Mouse (Mus musculus) intestine, embryonic 14.5 days (tissue): ENCODE data around the gene Igfbp5. TPM values are rescaled to one million over a fixed set of nuclear protein-coding genes. Genes with fewer than 3 reads are reported as not detected.

Experiments
- ATAC-seq: fragments of 200-750 bp; cut with Nextera tagmentation; replicated peaks from 2 replicates; pipeline ENCODE4 v1.8.0; 2017; ENCODE audit warnings: low read depth, moderate number of reproducible peaks, moderate TSS enrichment, moderate library complexity; ENCODE audit not compliant: low FRiP score, low TSS enrichment
- DNase-seq: peaks from one replicate; pipeline ENCODE4 v3.0.0-alpha.2; 2018; ENCODE audit warnings: low spot score
- H3K27ac ChIP-seq: fragments of 300-500 bp; sonication (generic); 2 replicates; pipeline ENCODE4 v1.5.1; 2014; ENCODE audit warnings: low read depth, mild to moderate bottlenecking, control low read depth
- H3K27me3 ChIP-seq: fragments of 300-500 bp; sonication (generic); replicated peaks from 2 replicates; pipeline ENCODE4 v1.6.1; 2014; ENCODE audit warnings: low read length, control low read depth; ENCODE audit not compliant: control insufficient read depth, insufficient read depth
- H3K36me3 ChIP-seq: fragments of 300-500 bp; sonication (generic); 2 replicates; pipeline ENCODE4 v1.6.1; 2014; ENCODE audit warnings: low read length, control low read depth; ENCODE audit not compliant: control insufficient read depth, insufficient read depth
- H3K4me1 ChIP-seq: fragments of 300-500 bp; sonication (generic); replicated peaks from 2 replicates; pipeline ENCODE4 v1.6.1; 2014; ENCODE audit warnings: low read length, control low read depth, mixed read lengths; ENCODE audit not compliant: control insufficient read depth, insufficient read depth
- H3K4me2 ChIP-seq: fragments of 300-500 bp; sonication (generic); 2 replicates; pipeline ENCODE4 v1.6.1; 2014; ENCODE audit warnings: low read length
- H3K4me3 ChIP-seq: fragments of 300-500 bp; sonication (generic); 2 replicates; pipeline ENCODE4 v1.5.1; 2014; ENCODE audit warnings: low read depth, low read length, control low read depth, mixed read lengths
- H3K9ac ChIP-seq: fragments of 300-500 bp; sonication (generic); 2 replicates; pipeline ENCODE4 v1.6.1; 2014; ENCODE audit warnings: mild to moderate bottlenecking, low read length
- H3K9me3 ChIP-seq: fragments of 300-500 bp; sonication (generic); 2 replicates; pipeline ENCODE4 v1.6.1; 2016; ENCODE audit warnings: low read length, control low read depth; ENCODE audit not compliant: control insufficient read depth
- WGBS: fragments of 180-500 bp; shearing (Covaris S2); extraction: QIAGEN DNeasy Blood & Tissue Kit; methylation state at CpG from one replicate; pipeline ENCODE4 v1.1.7; 2014; 5-methylcytosine and 5-hydroxymethylcytosine counted together
- polyA plus RNA-seq: library from polyadenylated mRNA; unstranded; fragments of >200 nt; fragmentation: Nextera tagmentation; extraction: Ambion mirVana; gene quantifications from 2 replicates; pipeline ENCODE4 v1.2.1, GENCODE M21; 2014

The Igfbp5 gene
- 46.2 and 53.1 TPM in 2 replicates for polyA plus RNA-seq

- Histone ChIP-seq H3K36me3 (no peaks in the 10 kb centered on the region), H3K4me3 (peak within 1 kb of the TSS; percentile 47), H3K4me2 (peak within 1 kb of the TSS; percentile 85), H3K27me3 (0 out of 2 replicates have a peak, but pooled peaks cover 3% of the 10 kb centered on the region), H3K9me3 (no peaks in the 10 kb centered on the region), H3K4me1 (peaks cover 29% of the 10 kb centered on the region), H3K27ac (peak within 1 kb of the TSS; percentile 88), H3K9ac (peak within 1 kb of the TSS; percentile 80)
- ATAC-seq (peak; percentile 51), DNase-seq (peak; percentile 90)
- 1% methylated on average over 38 of the region's 38 CpGs for WGBS
Observed at GRCm38 (mm10) chr1:72874287-72875211, at the start of gene Igfbp5. Igfbp5 (minus strand) TSS chr1:72874884.

- Histone ChIP-seq H3K4me2 (no peak overlapping the region), H3K36me3 (no peaks in the 10 kb centered on the region), H3K27me3 (no peaks in the 10 kb centered on the region), H3K27ac (peak overlapping the region; percentile 22), H3K4me3 (no peak overlapping the region), H3K9ac (no peak overlapping the region), H3K4me1 (peaks cover 6% of the 10 kb centered on the region; the same call in 1 of the 2 replicates), H3K9me3 (no peaks in the 10 kb centered on the region)
- DNase-seq = peak; percentile 49
- ATAC-seq = no peak
- WGBS = 28% methylated on average over 6 of the region's 6 CpGs
Observed at GRCm38 (mm10) chr1:72914815-72915214, 40.1 kb upstream of the Igfbp5 start.

- Histone ChIP-seq H3K4me3 (no peak overlapping the region), H3K27me3 (no peaks in the 10 kb centered on the region), H3K4me1 (peaks cover 6% of the 10 kb centered on the region; the same call in 1 of the 2 replicates), H3K9me3 (no peaks in the 10 kb centered on the region), H3K4me2 (no peak overlapping the region), H3K36me3 (no peaks in the 10 kb centered on the region), H3K9ac (no peak overlapping the region), H3K27ac (no peak overlapping the region)
- DNase-seq (peak; percentile 43), ATAC-seq (no peak)
- WGBS = 84% methylated on average over 5 of the region's 5 CpGs
Observed at GRCm38 (mm10) chr1:72913073-72913472, 38.4 kb upstream of the Igfbp5 start.

- Histone ChIP-seq H3K4me3 (no peak overlapping the region), H3K36me3 (no peaks in the 10 kb centered on the region), H3K4me2 (no peak overlapping the region), H3K9me3 (no peaks in the 10 kb centered on the region), H3K4me1 (no peaks in the 10 kb centered on the region), H3K27ac (no peak overlapping the region), H3K27me3 (no peaks in the 10 kb centered on the region), H3K9ac (no peak overlapping the region)
- 66% methylated on average over 2 of the region's 2 CpGs for WGBS
- ATAC-seq (no peak), DNase-seq (no peak)
Observed at GRCm38 (mm10) chr1:72895821-72896220, 21.1 kb upstream of the Igfbp5 start.

GRCm38 (mm10) chr1:72887910-72888309 lies 13.2 kb upstream of the Igfbp5 start:
- Histone ChIP-seq H3K9ac (no peak overlapping the region), H3K27me3 (no peaks in the 10 kb centered on the region), H3K36me3 (no peaks in the 10 kb centered on the region), H3K4me3 (no peak overlapping the region), H3K27ac (no peak overlapping the region), H3K4me2 (no peak overlapping the region), H3K4me1 (peaks cover 8% of the 10 kb centered on the region; the same call in 1 of the 2 replicates), H3K9me3 (no peaks in the 10 kb centered on the region)
- ATAC-seq = no peak
- 38% methylated on average over 1 of the region's 1 CpGs for WGBS
- no peak for DNase-seq

- H3K4me3 ChIP-seq = no peak overlapping the region
- DNase-seq = peak; percentile 67
- H3K27ac ChIP-seq = peak overlapping the region; percentile 51
- H3K4me2 ChIP-seq = no peak overlapping the region
- 45% methylated on average over 7 of the region's 7 CpGs for WGBS
- peak; percentile 64 for ATAC-seq
- no peak overlapping the region for H3K9ac ChIP-seq
- H3K9me3 ChIP-seq = no peaks in the 10 kb centered on the region
- no peaks in the 10 kb centered on the region for H3K36me3 ChIP-seq
- H3K4me1 ChIP-seq = peaks cover 8% of the 10 kb centered on the region; the same call in 1 of the 2 replicates
- H3K27me3 ChIP-seq = no peaks in the 10 kb centered on the region
Observed at GRCm38 (mm10) chr1:72885819-72886169, 11.1 kb upstream of the Igfbp5 start.

GRCm38 (mm10) chr1:72885111-72885818 lies 10.6 kb upstream of the Igfbp5 start:
- no peak overlapping the region for H3K9ac ChIP-seq
- DNase-seq (no peak), ATAC-seq (peak; percentile 60)
- no peak overlapping the region for H3K4me2 ChIP-seq
- H3K36me3 ChIP-seq = no peaks in the 10 kb centered on the region
- H3K27ac ChIP-seq = peak overlapping the region; percentile 51; the same call in 1 of the 2 replicates
- WGBS = 60% methylated on average over 11 of the region's 11 CpGs
- H3K27me3 ChIP-seq = no peaks in the 10 kb centered on the region
- H3K4me1 ChIP-seq = peaks cover 8% of the 10 kb centered on the region; the same call in 1 of the 2 replicates
- no peaks in the 10 kb centered on the region for H3K9me3 ChIP-seq
- H3K4me3 ChIP-seq = no peak overlapping the region

GRCm38 (mm10) chr1:72879319-72879634 lies 4.6 kb upstream of the Igfbp5 start:
- no peak for DNase-seq
- H3K27me3 ChIP-seq = 0 out of 2 replicates have a peak, but pooled peaks cover 3% of the 10 kb centered on the region
- peaks cover 25% of the 10 kb centered on the region for H3K4me1 ChIP-seq
- H3K27ac ChIP-seq = no peak overlapping the region
- WGBS = 51% methylated on average over 4 of the region's 4 CpGs
- H3K4me2 ChIP-seq = no peak overlapping the region
- ATAC-seq = no peak
- no peaks in the 10 kb centered on the region for H3K9me3 ChIP-seq
- no peak overlapping the region for H3K9ac ChIP-seq
- H3K36me3 ChIP-seq = no peaks in the 10 kb centered on the region
- no peak overlapping the region for H3K4me3 ChIP-seq
